Comparison of ENCODE assay signal across 8 mouse cellular contexts in genomic region chr12:12323616-12324223, GRCm38 (mm10).
A peak's percentile ranks its signal among the peaks of the same experiment; 100 is the strongest.
DNase-seq lines count a peak whose midpoint lies in the region; ATAC-seq and TF ChIP-seq lines count a peak whose summit lies in the region.

No protein-coding gene starts in this region.

- 10% methylated on average over 18 of the region's 18 CpGs for WGBS in hindbrain, embryonic 16.5 days

- intact Hi-C loops in gastrocnemius, adult 2 months (cut with DNase I): loop anchor here (2.0 to 5.0 kb wide), 3 partner anchors 75 to 894 kb away; no protein-coding TSS in a partner anchor

- 0 out of 2 replicates have a peak overlapping the region, but pooled peaks have one; percentile 38 for H3K27ac ChIP-seq in gastrocnemius, adult 2 months
- peak overlapping the region; percentile 89 for H3K27ac ChIP-seq in hindbrain, embryonic 16.5 days (ENCODE audit: low read depth, low read length)

- no peak; the same call in 1 of the 2 replicates for TF ChIP-seq CTCF in gastrocnemius, adult 2 months (IDR thresholded peaks at IDR 0.05)

- no peaks in the 10 kb centered on the region for H3K9me3 ChIP-seq in hindbrain, embryonic 16.5 days (ENCODE audit: control insufficient read depth, low read length)

- H3K4me2 ChIP-seq in hindbrain, embryonic 16.5 days (ENCODE audit: low read length): peak overlapping the region; percentile 63

- no peaks in the 10 kb centered on the region for H3K27me3 ChIP-seq in hindbrain, embryonic 16.5 days (replicated peaks; ENCODE audit: control insufficient read depth, insufficient read depth, low read length)

- no peaks in the 10 kb centered on the region for H3K36me3 ChIP-seq in hindbrain, embryonic 16.5 days (ENCODE audit: control insufficient read depth, insufficient read depth, low read length)

- ATAC-seq in hindbrain, embryonic 16.5 days: peak; percentile 94

- H3K4me1 ChIP-seq in hindbrain, embryonic 16.5 days (ENCODE audit: control insufficient read depth, insufficient read depth, low read depth, low read length): no peaks in the 10 kb centered on the region

- peak overlapping the region; percentile 62 for H3K4me3 ChIP-seq in gastrocnemius, adult 2 months
- H3K4me3 ChIP-seq in hindbrain, embryonic 16.5 days (ENCODE audit: low read length): peak overlapping the region; percentile 34

- DNase-seq in WW6 (ENCODE audit: low read depth, low spot score): peak; percentile 31
- peak; percentile 96 to 97 for DNase-seq in cerebellum, postnatal 4 days (ENCODE audit: low spot score in 2 of 2)
- peak; percentile 89 for DNase-seq in gastrocnemius, adult 2 months
- peak; percentile 77 for DNase-seq in left cerebral cortex, adult 11 months (ENCODE audit: low spot score)
- peak; percentile 94 for DNase-seq in lung, postnatal 36 days
- DNase-seq in retina, postnatal 7 days (ENCODE audit: low read depth, low spot score): peak; percentile 72
- peak; percentile 82 for DNase-seq in urinary bladder, adult 2 months (ENCODE audit: low spot score)

- peak overlapping the region; percentile 63 for H3K9ac ChIP-seq in hindbrain, embryonic 16.5 days (ENCODE audit: low read depth, low read length)

Comparison
In these comparisons a context has a peak if more than half of its experiments do, and no peak if none do; other contexts are left out.
1. Peak in every context shown above with its lines: DNase-seq, ATAC-seq, H3K4me3 ChIP-seq and H3K27ac ChIP-seq.
2. DNase-seq: peak in every context shown above with its lines; median percentile 96 in cerebellum, postnatal 4 days; 94 in lung, postnatal 36 days; 89 in gastrocnemius, adult 2 months; 82 in urinary bladder, adult 2 months; 77 in left cerebral cortex, adult 11 months; 72 in retina, postnatal 7 days; 31 in WW6.